Mouse (Mus musculus): ENCODE data around the gene Liph. TPM values are rescaled to one million over a fixed set of nuclear protein-coding genes. Genes with fewer than 3 reads are reported as not detected.
"Not testable (repeated sequence)": the region's sequence is repeated elsewhere in the genome, so short reads cannot be mapped to it uniquely, and the experiment has no call there.

Gene Liph
- total RNA-seq, 2 experiments from 2014 or later: not detected

DNA sequence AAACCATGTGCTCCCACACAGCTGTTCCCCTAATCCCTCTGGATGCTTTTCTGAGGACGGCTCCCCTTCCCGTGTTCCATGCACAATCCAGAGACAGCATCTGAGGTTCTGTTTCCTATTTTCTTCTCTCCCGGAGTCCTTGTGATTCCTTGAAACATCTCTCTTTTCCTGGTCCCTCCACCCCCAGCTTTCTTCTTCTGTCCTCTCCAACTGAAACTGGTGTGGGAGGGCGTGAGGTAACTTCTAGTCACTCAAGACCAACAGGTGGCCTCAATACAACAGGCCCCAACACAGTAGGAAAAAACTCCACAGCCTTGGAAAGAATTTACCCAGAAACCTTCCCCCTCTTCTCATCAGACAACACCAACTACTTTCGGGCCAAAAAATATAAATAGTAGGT is 18.1 kb downstream of the Liph start:
- no peak for ATAC-seq (replicated peaks; ENCODE audit: poor library complexity, severe bottlenecking)

DNA sequence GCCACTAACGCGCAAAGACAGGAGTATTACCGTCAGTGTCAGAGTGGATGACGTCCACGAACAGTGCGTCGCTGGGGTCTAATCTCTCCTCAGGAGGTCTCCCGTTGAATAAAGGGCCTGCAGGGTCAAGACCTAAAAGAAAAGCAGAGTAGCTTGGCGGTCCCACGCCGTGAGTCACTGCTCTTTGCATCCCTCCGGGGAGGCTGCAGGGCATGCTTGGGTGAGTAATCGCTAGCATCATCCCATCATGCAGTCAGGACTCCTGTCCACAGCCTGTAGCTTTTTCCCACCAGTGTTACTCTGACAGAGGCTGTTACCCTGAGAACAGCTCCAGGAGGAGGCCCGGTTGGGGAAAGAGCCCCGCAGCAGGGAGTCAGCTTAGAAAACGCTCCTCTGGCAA is 19.3 kb downstream of the Liph start:
- ATAC-seq (replicated peaks; ENCODE audit: poor library complexity, severe bottlenecking): no peak

DNA sequence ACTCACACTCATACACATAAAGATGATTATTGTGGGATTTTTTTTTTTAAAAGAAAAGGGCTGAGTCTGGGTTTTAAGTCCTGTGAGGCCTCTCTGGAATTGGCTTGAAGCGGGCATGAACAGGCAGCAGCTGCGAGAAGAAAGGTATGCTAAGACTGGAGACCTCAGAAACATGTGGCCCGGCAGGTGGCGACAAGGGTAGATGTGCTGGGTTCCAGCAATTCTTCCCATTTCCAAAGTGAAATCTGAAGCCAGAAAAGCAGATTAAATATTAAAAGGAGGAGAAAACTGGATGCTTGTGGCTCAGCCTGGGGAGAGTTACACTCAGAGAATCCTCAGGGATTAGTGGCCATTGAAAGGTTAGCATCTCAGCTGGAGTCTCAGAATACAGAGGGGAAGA is 24.0 kb downstream of the Liph start:
- ATAC-seq (replicated peaks; ENCODE audit: poor library complexity, severe bottlenecking): no peak

DNA sequence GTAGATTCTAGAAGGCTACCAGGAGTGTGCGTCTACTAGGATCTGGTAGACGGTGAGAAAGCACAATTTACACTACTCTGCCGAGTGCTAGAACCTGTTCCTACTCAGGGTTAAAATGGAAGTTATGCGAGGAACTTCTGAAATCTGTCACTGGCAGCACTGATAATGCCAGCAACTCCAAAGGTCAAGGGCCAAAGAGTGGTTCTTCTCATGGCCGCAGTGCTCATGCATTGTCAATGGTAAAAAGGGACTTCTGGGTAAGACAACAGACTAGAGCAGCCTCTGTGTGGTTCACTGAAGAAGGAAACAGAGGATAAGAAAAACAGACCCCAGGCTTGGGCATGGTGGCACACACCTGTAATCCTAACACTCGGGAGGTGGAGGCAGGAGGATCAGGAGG is 24.9 kb downstream of the Liph start:
- ATAC-seq (replicated peaks; ENCODE audit: poor library complexity, severe bottlenecking): no peak

DNA sequence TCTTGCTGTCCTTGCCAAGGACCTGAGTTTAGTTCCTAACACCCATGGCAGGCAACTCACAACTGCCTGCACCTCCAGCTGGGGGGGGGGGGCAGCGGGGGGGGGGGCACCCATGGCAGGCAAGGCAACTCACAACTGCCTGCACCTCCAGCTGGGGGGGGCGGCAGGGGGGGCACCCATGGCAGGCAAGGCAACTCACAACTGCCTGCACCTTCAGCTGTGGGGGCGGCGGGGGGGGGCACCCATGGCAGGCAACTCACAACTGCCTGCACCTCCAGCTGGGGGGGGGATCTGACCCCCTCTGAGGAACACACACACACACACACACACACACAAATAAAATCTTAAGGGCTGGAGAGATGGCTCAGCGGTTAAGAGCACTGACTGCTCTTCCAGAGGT is 25.6 kb downstream of the Liph start:
- no peak for ATAC-seq (replicated peaks; ENCODE audit: poor library complexity, severe bottlenecking)

DNA sequence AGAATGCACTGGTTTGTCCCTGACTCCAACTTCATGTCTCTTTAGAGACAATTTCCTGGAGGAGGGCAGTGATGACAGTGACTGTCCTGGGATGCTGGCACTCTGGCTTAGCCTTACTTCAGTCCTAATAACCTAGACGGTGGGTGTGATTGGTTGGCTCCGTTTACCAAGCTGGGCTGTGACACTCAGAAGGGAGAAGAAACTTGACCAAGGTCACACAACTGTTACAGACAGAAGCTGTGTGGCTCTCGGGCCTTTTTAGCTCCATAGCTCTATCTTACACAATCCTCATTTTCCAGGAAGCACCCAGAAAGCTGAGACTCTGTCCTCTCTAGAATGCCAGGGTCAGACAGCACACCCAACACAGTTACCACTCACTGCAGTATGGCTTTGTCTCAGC is 29.9 kb downstream of the Liph start:
- no peak for ATAC-seq (replicated peaks; ENCODE audit: poor library complexity, severe bottlenecking)

DNA sequence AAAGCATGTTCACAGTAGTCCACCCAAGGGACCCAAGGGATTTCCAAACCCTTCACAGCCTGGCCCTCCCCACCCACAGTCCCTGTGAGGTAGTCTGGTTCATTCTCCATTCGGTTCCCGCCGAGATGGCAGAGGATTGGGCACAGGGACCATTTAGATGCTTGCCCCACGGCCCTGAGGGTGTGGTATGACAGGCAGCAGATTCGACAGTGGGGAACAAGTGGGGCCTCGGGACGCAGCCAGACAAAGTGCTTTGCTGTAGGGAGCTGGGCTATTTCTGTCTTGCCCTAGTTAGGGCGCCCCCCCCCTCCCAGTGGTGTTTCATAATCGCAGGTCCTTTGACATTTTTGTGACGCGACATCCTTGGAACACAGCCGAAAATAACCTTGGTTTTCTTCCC is 39.9 kb downstream of the Liph start:
- no peak; the same call in 1 of the 2 replicates for ATAC-seq (replicated peaks; ENCODE audit: poor library complexity, severe bottlenecking)

DNA sequence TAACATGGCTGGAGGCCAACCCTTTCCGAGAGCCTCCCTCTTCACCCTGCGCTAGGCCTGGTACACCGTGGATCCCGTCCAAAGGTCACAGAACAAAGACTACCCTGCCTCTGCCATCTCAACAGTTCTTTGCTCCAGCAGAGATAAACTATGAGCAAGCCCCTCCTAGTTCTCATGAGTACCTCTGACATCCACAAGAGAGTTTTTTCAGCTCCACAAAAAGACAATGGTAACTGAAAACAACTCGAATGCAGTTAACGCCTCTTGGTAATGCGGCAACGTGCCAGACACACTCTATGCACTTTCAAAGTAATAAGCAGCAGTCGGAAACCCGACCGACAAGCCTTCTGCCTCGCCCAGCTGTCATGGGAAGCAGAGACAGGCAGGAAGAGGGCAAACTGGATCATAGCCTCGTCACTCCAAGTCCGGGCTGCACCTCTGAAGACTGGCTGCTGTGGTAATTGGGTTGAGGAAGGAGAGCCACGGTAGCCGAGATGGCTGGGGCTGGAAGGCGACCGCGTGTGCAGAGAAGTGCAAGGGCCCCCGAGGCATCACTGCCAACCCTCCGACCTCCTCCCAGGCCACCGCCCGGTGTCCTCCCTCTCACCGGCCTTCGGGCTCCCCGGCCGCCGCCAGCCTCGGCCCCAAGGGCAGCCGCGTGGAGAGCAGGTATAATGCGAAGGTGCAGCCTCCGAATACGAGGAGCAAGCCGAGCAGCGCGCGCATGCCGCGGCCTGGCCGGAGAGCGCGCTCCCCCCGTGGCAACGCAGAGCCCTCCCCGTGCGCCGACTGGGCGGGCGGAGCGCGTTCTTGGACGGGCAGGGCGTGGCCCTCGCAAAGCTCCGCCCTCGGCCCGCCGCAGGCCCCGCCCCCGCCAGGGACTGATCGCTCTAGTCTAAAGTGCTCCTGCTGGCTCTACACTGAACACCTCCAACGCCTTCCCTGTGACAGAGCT is 48.4 kb downstream of the Liph start, which contains the start of gene Tmem41a:
Tmem41a (minus strand) TSS at position 792 of the 955 bp plus-strand sequence.
- peak; percentile 97 for ATAC-seq (replicated peaks; ENCODE audit: poor library complexity, severe bottlenecking)

DNA sequence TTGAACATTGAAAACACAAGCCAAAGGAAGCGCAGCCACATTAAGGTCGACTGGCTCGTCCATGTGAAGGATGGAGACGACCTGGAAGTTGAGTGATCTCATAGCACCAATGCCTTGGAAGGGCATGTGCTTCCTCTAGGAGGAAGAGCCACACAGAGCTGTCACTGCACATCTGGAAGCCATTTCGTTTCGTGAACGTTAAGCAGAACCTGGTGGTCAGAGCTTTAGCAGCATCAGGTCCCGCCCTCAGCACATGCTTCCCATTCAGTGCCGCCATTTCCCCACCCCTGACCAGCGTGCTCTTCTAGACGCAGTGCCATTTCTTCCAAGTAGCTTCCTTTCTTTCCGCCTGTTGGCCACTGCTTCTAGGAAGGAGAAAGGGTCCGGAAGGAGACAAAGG is 67.0 kb downstream of the Liph start:
- no peak for ATAC-seq (replicated peaks; ENCODE audit: poor library complexity, severe bottlenecking)

DNA sequence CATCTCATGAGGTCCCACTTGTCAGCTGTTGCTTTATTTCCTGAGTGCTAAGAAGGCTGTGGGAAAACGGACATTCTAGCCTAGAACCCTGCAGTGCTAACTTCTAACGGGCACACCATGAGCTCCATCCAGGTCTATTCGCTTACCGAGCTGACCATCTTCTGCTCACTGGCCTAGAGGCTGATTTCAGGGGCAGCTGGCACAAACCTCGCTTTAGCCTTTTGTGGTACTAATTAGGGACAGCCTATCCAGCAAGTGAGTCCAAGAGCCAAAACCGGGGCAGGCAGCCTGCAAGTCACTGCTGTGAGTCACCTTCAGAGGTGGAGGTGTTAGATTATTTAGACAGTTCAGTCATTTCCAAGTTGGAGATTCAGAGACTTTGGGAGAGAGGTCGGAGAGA is 78.8 kb downstream of the Liph start:
- no peak for ATAC-seq (replicated peaks; ENCODE audit: poor library complexity, severe bottlenecking)

DNA sequence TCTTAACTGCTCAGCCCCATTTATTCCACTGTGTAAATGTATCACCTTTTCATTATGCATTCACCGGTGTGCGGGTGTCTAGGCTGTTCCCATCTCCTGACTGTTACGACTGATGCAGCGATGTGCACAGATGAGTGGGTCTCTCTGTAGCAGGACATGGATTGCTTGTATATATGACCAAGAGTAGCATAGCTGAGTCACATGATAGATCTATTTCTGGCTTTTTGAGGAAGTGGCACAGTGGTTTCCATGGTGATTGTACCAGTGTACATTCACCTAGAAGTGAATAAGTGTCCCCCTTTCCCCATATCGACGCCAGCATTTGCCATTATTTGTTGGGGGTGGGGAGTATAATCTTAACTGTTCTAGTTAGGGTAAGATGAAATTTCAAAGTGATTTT is 82.1 kb downstream of the Liph start:
- peak; percentile 90 for ATAC-seq (replicated peaks; ENCODE audit: poor library complexity, severe bottlenecking)

DNA sequence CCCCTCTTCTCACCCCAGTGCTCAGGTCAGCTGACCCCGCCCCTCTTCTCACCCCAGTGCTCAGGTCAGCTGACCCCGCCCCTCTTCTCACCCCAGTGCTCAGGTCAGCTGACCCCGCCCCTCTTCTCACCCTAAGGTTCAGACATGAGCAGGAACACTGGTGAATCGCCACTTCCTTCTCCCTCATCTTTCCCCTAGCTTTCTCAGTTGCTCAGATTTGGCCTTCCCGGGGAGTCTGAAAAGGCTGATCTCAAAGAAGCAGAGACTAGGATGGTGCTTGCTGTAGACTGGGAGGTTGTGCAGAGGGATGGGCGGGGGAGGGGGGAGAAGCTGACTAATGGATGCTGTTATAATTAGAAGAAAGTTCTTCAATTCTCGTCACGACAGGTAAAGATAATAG is 86.6 kb downstream of the Liph start:
- ATAC-seq (replicated peaks; ENCODE audit: poor library complexity, severe bottlenecking): not testable (repeated sequence)

DNA sequence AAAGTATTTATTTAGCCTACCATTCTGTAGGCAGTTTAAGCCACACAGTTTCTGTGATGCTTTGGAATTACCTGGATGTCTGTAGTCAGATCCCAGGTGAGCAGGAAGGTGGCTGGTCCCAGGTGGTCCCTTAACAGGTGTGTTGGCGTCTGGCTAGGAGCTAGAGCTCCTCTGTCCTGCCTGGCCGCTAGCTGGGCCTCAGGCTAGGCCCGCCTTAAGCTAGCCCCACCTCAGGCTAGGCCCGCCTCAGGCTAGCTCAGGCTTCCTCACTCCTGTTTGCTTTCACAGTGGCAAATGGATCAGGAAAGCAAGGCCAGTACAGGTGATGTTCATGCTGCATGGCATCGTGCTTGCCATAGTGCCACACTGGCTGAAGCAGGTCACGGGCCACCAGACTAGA is 88.6 kb downstream of the Liph start:
- no peak for ATAC-seq (replicated peaks; ENCODE audit: poor library complexity, severe bottlenecking)

DNA sequence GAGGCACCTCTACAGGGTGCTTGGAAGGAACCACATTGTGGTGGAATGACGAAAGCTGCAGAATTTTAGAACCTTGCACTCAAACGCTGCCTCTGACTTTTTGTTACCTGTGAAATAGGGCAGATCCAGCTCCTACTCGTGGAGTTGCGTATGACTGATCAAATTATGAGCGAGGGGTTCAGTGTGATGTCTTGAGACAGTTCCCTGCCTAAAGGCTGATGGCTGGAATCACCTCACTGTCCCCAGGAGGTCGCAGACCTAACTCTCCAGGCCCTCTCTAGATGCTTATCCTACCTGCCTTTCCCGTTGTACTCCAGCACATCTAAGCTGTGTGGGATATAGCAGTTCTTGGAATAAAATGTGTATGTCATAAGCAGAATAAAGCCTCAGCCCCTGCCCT is 89.5 kb downstream of the Liph start:
- no peak for ATAC-seq (replicated peaks; ENCODE audit: poor library complexity, severe bottlenecking)

DNA sequence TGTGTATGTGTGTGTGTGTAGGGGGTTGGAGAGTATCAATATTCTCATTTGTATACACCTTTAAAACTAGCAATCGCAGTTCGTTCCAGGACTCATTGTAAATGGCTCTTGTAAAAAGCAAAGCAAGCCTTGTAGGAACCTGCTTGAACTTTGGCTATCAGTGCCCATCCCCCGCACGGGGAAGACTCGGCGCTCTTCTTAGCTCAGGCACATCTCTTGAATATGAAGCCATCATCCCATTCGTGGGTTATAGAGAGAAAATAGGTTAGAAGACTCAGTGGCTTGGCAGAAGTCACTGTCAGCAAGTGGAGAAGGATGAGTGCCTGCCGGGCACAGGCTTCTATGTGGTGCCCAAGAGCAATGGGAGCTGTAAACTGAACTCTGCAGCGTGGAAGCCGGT is 90.8 kb downstream of the Liph start:
- no peak for ATAC-seq (replicated peaks; ENCODE audit: poor library complexity, severe bottlenecking)

Other genes starting within 250 kb of the Liph start
- 1.8 and 5.1 TPM in 2 replicates for gene Ehhadh, start 207.9 kb downstream of the Liph start, total RNA-seq (2014; fragmentation: Nextera tagmentation)
- gene Ehhadh, start 207.9 kb downstream of the Liph start, total RNA-seq (2017): 2.2 and 2.8 TPM in 2 replicates
- gene Map3k13, start 201.3 kb downstream of the Liph start, total RNA-seq (2014; fragmentation: Nextera tagmentation): 0.64 TPM in 1 of 2 replicates, not detected in the other
- 0.22 TPM in 1 of 2 replicates, not detected in the other for gene Map3k13, start 201.3 kb downstream of the Liph start, total RNA-seq (2017)
- gene Tmem41a, start 48.1 kb downstream of the Liph start, total RNA-seq (2014; fragmentation: Nextera tagmentation): 22.0 and 24.7 TPM in 2 replicates
- gene Tmem41a, start 48.1 kb downstream of the Liph start, total RNA-seq (2017): 9.7 and 11.0 TPM in 2 replicates
- gene Senp2, start 13.8 kb upstream of the Liph start, total RNA-seq (2014; fragmentation: Nextera tagmentation): 37.0 and 40.1 TPM in 2 replicates
- gene Senp2, start 13.8 kb upstream of the Liph start, total RNA-seq (2017): 30.1 and 44.9 TPM in 2 replicates
- gene Igf2bp2, start 167.6 kb upstream of the Liph start, total RNA-seq (2014; fragmentation: Nextera tagmentation): 2.4 and 3.2 TPM in 2 replicates
- gene Igf2bp2, start 167.6 kb upstream of the Liph start, total RNA-seq (2017): 1.6 and 3.2 TPM in 2 replicates